Mouse (Mus musculus) liver (tissue): ENCODE results near the gene Trpv5.

Source experiments
- DNase-seq: peaks from one replicate; pipeline ENCODE4 v3.0.0-alpha.2; 2020; ENCODE audit warnings: mixed read lengths

The Trpv5 gene

GRCm38 (mm10) chr6:41637927-41638506 is 42.6 kb downstream of the Trpv5 start:
- no peak for DNase-seq

- DNase-seq: no peak
These were observed 43.2 kb downstream of the Trpv5 start for GRCm38 (mm10) chr6:41637393-41637792.

GRCm38 (mm10) chr6:41636178-41636577 is 44.4 kb downstream of the Trpv5 start, which contains the start of gene Trpv6:
Gene Trpv6, minus strand, starts transcription at chr6:41636405.
- DNase-seq: no peak

GRCm38 (mm10) chr6:41635211-41635610 is 45.4 kb downstream of the Trpv5 start:
- no peak for DNase-seq

- no peak for DNase-seq
These were observed 49.0 kb downstream of the Trpv5 start for GRCm38 (mm10) chr6:41631549-41631948.

- no peak for DNase-seq
These were observed 49.8 kb downstream of the Trpv5 start for GRCm38 (mm10) chr6:41630791-41631190.

- no peak for DNase-seq
These were observed 52.4 kb downstream of the Trpv5 start for GRCm38 (mm10) chr6:41628180-41628579.

- peak; percentile 53 for DNase-seq
These were observed 57.9 kb downstream of the Trpv5 start for GRCm38 (mm10) chr6:41622661-41623060.

- no peak for DNase-seq
These were observed 59.2 kb downstream of the Trpv5 start for GRCm38 (mm10) chr6:41621241-41621990.

GRCm38 (mm10) chr6:41620173-41620798 is 60.3 kb downstream of the Trpv5 start:
- no peak for DNase-seq

- no peak for DNase-seq
These were observed 72.9 kb downstream of the Trpv5 start for GRCm38 (mm10) chr6:41607637-41608036.

GRCm38 (mm10) chr6:41606214-41606613 is 74.4 kb downstream of the Trpv5 start:
- no peak for DNase-seq

- DNase-seq: no peak
These were observed 74.8 kb downstream of the Trpv5 start for GRCm38 (mm10) chr6:41605794-41606104.

GRCm38 (mm10) chr6:41605061-41605793 is 75.3 kb downstream of the Trpv5 start, which contains the start of gene Ephb6:
Gene Ephb6, plus strand, starts transcription at chr6:41605482.
- DNase-seq: peak; percentile 79

GRCm38 (mm10) chr6:41604401-41605050 is 76.0 kb downstream of the Trpv5 start:
- DNase-seq: peak; percentile 49
